Mouse (Mus musculus): ENCODE measurements at regions not wholly inside any gene's neighbourhood (a gene's known extent, or its start where the extent isn't known, plus 50 kb on each side); places are given as distances from the start of the nearest gene placed in this dataset.
"Not testable (repeated sequence)": the region's sequence is repeated elsewhere in the genome, so short reads cannot be mapped to it uniquely, and the experiment has no call there.

GRCm38 (mm10) chr14:120764386-120764785 lies 146.6 kb upstream of the Ipo5 start:
- Histone ChIP-seq H3K27ac (no peak overlapping the region), H3K4me3 (no peak overlapping the region), H3K9me3 (no peaks in the 10 kb centered on the region), H3K27me3 (replicated peaks) (no peaks in the 10 kb centered on the region), H3K4me2 (replicated peaks) (no peak overlapping the region), H3K36me3 (no peaks in the 10 kb centered on the region), H3K9ac (no peak overlapping the region), H3K4me1 (no peaks in the 10 kb centered on the region)
- 78% methylated on average over 3 of the region's 3 CpGs for WGBS
- ATAC-seq (ENCODE audit: low FRiP score, low read depth): no peak

- Histone ChIP-seq H3K4me3 (no peak overlapping the region), H3K36me3 (no peaks in the 10 kb centered on the region), H3K9me3 (no peaks in the 10 kb centered on the region), H3K27ac (no peak overlapping the region), H3K4me1 (no peaks in the 10 kb centered on the region), H3K4me2 (replicated peaks) (no peak overlapping the region), H3K9ac (no peak overlapping the region), H3K27me3 (replicated peaks) (no peaks in the 10 kb centered on the region)
- no peak for ATAC-seq (ENCODE audit: low FRiP score, low read depth)
- WGBS: 89% methylated on average over 5 of the region's 5 CpGs
These were observed 144.6 kb upstream of the Ipo5 start for GRCm38 (mm10) chr14:120766451-120766850.

DNA sequence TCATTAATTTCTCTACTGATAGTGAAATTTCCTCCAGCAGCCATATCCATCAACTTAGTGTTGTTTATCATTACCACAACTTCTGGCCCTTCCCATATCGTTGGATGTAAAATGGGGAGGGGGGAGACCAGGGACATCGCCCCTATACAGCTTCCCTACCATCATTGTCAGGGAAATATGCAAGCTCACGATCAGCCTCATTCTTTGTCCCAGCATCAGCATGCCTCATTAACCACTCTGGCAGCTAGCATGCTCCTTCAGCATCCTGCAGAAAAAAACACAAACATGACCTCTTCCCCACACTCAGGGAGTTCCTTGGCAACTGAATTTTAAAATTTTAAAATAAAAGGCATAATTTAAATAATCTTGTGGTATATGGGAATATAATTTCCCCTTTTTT lies 140.4 kb upstream of the Ipo5 start:
- Histone ChIP-seq H3K4me2 (replicated peaks) (no peak overlapping the region), H3K9ac (no peak overlapping the region), H3K27ac (no peak overlapping the region), H3K9me3 (no peaks in the 10 kb centered on the region), H3K4me3 (no peak overlapping the region), H3K27me3 (replicated peaks) (no peaks in the 10 kb centered on the region), H3K4me1 (no peaks in the 10 kb centered on the region), H3K36me3 (no peaks in the 10 kb centered on the region)
- no peak for ATAC-seq (ENCODE audit: low FRiP score, low read depth)
- 34% methylated on average over 3 of the region's 3 CpGs for WGBS

DNA sequence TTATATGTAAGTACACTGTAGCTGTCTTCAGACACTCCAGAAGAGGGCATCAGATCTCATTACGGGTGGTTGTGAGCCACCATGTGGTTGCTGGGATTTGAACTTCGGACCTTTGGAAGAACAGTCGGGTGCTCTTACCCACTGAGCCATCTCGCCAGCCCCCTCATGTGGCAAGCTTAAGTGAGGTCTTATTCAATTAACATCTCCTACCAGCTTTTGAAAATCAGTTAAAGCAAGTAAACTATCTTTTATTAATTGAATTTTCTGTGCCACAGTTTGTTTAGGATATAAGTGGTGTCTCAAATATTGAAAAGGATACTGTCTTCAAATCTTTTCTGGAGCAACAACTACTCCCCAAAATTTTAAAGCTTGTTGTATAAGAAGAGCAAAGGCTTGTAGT lies 138.0 kb upstream of the Ipo5 start:
- not testable (repeated sequence) for H3K4me1 ChIP-seq; H3K4me2 ChIP-seq (replicated peaks); H3K9ac ChIP-seq; H3K36me3 ChIP-seq; H3K9me3 ChIP-seq; ATAC-seq (ENCODE audit: low FRiP score, low read depth); H3K27me3 ChIP-seq (replicated peaks); H3K4me3 ChIP-seq; H3K27ac ChIP-seq
- WGBS: 79% methylated on average over 4 of the region's 4 CpGs

DNA sequence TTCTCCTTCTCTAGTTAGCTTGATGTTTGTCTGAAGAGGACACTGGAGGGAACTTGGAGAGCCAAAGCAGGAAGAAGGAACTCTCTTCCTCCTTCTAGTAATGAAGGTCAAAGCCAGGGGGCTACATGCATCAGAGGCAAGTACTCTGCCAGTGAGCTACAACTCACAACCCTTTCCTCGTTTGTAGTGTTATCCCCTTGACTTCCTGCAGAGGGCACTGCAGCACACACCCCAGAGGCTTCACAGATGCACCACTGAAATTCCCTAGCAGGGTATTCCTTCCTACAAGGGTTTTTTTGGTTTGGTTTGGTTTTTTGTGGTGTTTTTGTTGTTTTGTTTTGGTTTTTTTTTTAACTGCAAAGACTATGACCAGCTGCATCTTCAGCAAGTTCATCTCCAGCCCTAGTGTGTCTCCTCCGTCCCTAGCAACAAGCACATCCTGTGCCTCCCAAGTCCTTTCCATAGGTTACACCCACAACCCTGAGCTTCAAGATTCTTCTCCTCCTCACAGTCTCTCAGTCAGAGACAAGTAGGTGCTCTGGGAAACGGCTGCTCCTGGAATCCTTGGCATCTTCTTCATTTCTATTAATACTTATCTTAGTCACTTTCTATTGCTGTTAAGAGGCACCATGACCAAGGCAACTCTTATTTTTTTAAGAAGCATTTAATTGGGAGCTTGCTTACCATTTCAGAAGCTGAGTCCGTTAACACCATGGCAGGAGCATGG lies 119.0 kb upstream of the Ipo5 start:
- H3K9me3 ChIP-seq: no peaks in the 10 kb centered on the region
- H3K27me3 ChIP-seq (replicated peaks): no peaks in the 10 kb centered on the region
- no peak overlapping the region for H3K4me3 ChIP-seq
- H3K4me1 ChIP-seq: no peaks in the 10 kb centered on the region
- no peak overlapping the region for H3K9ac ChIP-seq
- no peak overlapping the region for H3K4me2 ChIP-seq (replicated peaks)
- no peaks in the 10 kb centered on the region for H3K36me3 ChIP-seq
- 79% methylated on average over 4 of the region's 4 CpGs for WGBS
- H3K27ac ChIP-seq: no peak overlapping the region
- ATAC-seq (ENCODE audit: low FRiP score, low read depth): no peak

GRCm38 (mm10) chr14:120797916-120798490 lies 113.0 kb upstream of the Ipo5 start:
- no peaks in the 10 kb centered on the region for H3K9me3 ChIP-seq
- 80% methylated on average over 7 of the region's 7 CpGs for WGBS
- no peak overlapping the region for H3K9ac ChIP-seq
- H3K4me3 ChIP-seq: no peak overlapping the region
- H3K27ac ChIP-seq: no peak overlapping the region
- no peak for ATAC-seq (ENCODE audit: low FRiP score, low read depth)
- H3K27me3 ChIP-seq (replicated peaks): no peaks in the 10 kb centered on the region
- no peak overlapping the region for H3K4me2 ChIP-seq (replicated peaks)
- H3K36me3 ChIP-seq: no peaks in the 10 kb centered on the region
- H3K4me1 ChIP-seq: no peaks in the 10 kb centered on the region

- H3K27me3 ChIP-seq (replicated peaks): no peaks in the 10 kb centered on the region
- peak overlapping the region; percentile 30; the same call in 1 of the 2 replicates for H3K4me2 ChIP-seq (replicated peaks)
- H3K27ac ChIP-seq: no peak overlapping the region
- H3K4me1 ChIP-seq: no peaks in the 10 kb centered on the region; the same call in 1 of the 2 replicates
- no peak overlapping the region for H3K4me3 ChIP-seq
- H3K9me3 ChIP-seq: 0 out of 2 replicates have a peak, but pooled peaks cover 6% of the 10 kb centered on the region
- 75% methylated on average over 6 of the region's 6 CpGs for WGBS
- ATAC-seq (ENCODE audit: low FRiP score, low read depth): no peak
- H3K9ac ChIP-seq: no peak overlapping the region
- no peaks in the 10 kb centered on the region for H3K36me3 ChIP-seq
These were observed 107.8 kb upstream of the Ipo5 start for GRCm38 (mm10) chr14:120803191-120803590.

DNA sequence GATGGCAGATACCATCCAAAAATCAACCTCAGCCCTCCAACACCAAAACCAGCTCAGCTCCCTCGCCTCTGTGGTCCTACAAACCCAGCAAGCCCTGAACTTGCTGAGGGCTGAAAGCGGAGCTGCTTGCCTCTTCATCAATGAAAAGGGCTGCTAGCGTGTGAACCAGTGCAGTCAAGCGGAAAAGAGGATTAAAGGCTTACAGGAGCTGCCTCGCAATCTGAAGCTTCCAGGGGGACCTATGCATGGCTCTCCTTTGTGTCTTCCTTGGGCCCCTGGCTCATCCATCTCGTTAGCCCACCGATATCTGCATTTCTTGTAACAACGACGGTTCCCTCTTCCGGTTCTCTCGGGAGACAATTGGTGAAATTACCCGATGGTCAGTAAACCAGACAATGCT lies 107.3 kb upstream of the Ipo5 start:
- Histone ChIP-seq H3K9me3 (0 out of 2 replicates have a peak, but pooled peaks cover 6% of the 10 kb centered on the region), H3K27ac (no peak overlapping the region), H3K4me2 (replicated peaks) (peak overlapping the region; percentile 30), H3K9ac (no peak overlapping the region), H3K27me3 (replicated peaks) (no peaks in the 10 kb centered on the region), H3K4me1 (no peaks in the 10 kb centered on the region; the same call in 1 of the 2 replicates), H3K36me3 (no peaks in the 10 kb centered on the region), H3K4me3 (no peak overlapping the region)
- ATAC-seq (ENCODE audit: low FRiP score, low read depth): no peak
- WGBS: 3% methylated on average over 12 of the region's 12 CpGs

- Histone ChIP-seq H3K9me3 (0 out of 2 replicates have a peak, but pooled peaks cover 6% of the 10 kb centered on the region), H3K27me3 (replicated peaks) (no peaks in the 10 kb centered on the region), H3K4me3 (no peak overlapping the region), H3K27ac (no peak overlapping the region), H3K4me2 (replicated peaks) (peak overlapping the region; percentile 30), H3K4me1 (no peaks in the 10 kb centered on the region; the same call in 1 of the 2 replicates), H3K36me3 (no peaks in the 10 kb centered on the region), H3K9ac (no peak overlapping the region)
- no peak for ATAC-seq (ENCODE audit: low FRiP score, low read depth)
- 9% methylated on average over 7 of the region's 7 CpGs for WGBS
These were observed 106.7 kb upstream of the Ipo5 start for GRCm38 (mm10) chr14:120804183-120804848.

DNA sequence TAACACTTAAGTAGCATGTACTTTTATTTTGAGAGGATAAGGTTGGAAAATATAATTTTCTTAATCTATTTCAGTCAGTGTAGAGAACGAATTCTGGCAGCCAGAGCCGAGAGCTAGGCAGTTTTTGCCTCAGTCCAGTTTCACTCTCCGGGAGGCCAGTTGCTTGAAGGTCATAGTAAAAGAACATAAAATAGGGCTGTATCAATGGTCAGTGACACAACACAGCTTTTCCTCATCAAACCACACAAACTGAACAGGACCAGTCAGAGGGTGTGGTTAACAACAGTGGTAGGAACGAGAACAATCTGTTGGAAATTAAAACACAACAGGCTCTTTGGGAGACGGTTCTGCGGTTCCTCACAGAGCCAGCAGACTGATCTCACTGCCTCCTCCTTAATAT lies 105.9 kb upstream of the Ipo5 start:
- H3K27ac ChIP-seq: no peak overlapping the region
- no peak overlapping the region for H3K9ac ChIP-seq
- ATAC-seq (ENCODE audit: low FRiP score, low read depth): no peak
- WGBS: 56% methylated on average over 6 of the region's 6 CpGs
- H3K27me3 ChIP-seq (replicated peaks): no peaks in the 10 kb centered on the region
- no peaks in the 10 kb centered on the region; the same call in 1 of the 2 replicates for H3K4me1 ChIP-seq
- H3K36me3 ChIP-seq: no peaks in the 10 kb centered on the region
- no peak overlapping the region for H3K4me2 ChIP-seq (replicated peaks)
- H3K4me3 ChIP-seq: no peak overlapping the region
- H3K9me3 ChIP-seq: 0 out of 2 replicates have a peak, but pooled peaks cover 6% of the 10 kb centered on the region

DNA sequence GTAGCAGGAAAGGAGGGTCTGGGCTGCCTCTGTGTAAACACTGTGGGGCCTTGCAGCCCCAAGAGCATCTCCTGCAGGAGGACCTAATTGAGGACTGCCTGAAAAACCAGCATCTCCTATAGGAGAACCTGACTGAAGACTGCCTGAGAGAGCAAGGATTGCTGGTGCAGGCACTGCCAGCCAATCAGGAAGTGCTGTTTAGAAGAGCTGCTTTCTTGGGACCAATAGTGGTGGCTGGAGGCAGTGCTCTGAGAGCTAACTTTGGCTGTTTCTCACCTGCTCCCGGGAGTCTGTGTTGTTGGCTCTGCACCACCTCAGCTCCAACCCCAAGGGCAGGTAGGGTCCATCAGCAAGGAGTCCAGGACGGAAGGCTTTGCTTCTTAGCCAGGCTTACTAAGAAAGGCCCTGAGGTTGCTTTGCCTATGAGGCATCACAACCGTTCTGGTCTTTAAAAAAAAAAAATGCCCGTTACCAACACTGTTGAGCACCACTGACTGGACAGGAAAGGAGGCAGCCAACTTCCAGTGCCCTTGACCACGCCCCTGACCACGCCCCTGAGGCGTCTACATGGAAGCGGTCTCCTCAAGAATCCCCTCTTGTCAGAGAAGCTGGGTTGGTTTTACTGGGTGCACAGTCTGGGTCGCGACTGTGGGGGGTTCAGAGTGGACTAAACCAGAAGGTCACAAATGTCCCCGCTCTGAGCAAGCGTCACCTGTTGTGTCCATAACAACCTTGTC lies 105.0 kb upstream of the Ipo5 start:
- not testable (repeated sequence) for ATAC-seq (ENCODE audit: low FRiP score, low read depth); H3K36me3 ChIP-seq; H3K4me3 ChIP-seq; H3K9me3 ChIP-seq; H3K4me2 ChIP-seq (replicated peaks); H3K27me3 ChIP-seq (replicated peaks); H3K27ac ChIP-seq; H3K4me1 ChIP-seq; H3K9ac ChIP-seq
- WGBS: 59% methylated on average over 12 of the region's 12 CpGs

- Histone ChIP-seq H3K27ac (no peak overlapping the region), H3K4me1 (no peaks in the 10 kb centered on the region; the same call in 1 of the 2 replicates), H3K27me3 (replicated peaks) (no peaks in the 10 kb centered on the region), H3K36me3 (no peaks in the 10 kb centered on the region), H3K9me3 (0 out of 2 replicates have a peak, but pooled peaks cover 6% of the 10 kb centered on the region), H3K9ac (no peak overlapping the region), H3K4me3 (no peak overlapping the region), H3K4me2 (replicated peaks) (no peak overlapping the region)
- ATAC-seq (ENCODE audit: low FRiP score, low read depth): no peak
- WGBS: 58% methylated on average over 10 of the region's 10 CpGs
These were observed 104.5 kb upstream of the Ipo5 start for GRCm38 (mm10) chr14:120806553-120806893.
